Mouse (Mus musculus): ENCODE results near the gene Mcam. TPM values are rescaled to one million over a fixed set of nuclear protein-coding genes. Genes with fewer than 3 reads are reported as not detected.
A peak's percentile ranks its signal among the peaks of the same experiment; 100 is the strongest.

Mcam gene
- polyA plus RNA-seq, 1 experiment from 2014 or later, result 9.0 TPM

- ATAC-seq (ENCODE audit: low read depth), result peak; percentile 12; the same call in 1 of the 2 replicates
- peak overlapping the region; percentile 46 for H3K9ac ChIP-seq (replicated peaks; ENCODE audit: low read depth, low read length)
- H3K4me1 ChIP-seq (ENCODE audit: control insufficient read depth, insufficient read depth, low read length), result peaks cover 16% of the 10 kb centered on the region
- H3K9me3 ChIP-seq (ENCODE audit: control insufficient read depth, low read length), result no peaks in the 10 kb centered on the region
- no peak overlapping the region; the same call in none of the 2 replicates for H3K27ac ChIP-seq (ENCODE audit: low read depth, low read length)
- 1% methylated on average over 27 of the region's 27 CpGs for WGBS
- H3K27me3 ChIP-seq (ENCODE audit: control insufficient read depth, insufficient read depth, low read length), result peaks cover 22% of the 10 kb centered on the region
- H3K4me2 ChIP-seq (ENCODE audit: low read depth, low read length), result peak overlapping the region; percentile 53
- peak overlapping the region; percentile 23 for H3K4me3 ChIP-seq (ENCODE audit: low read depth, low read length)
- no peaks in the 10 kb centered on the region for H3K36me3 ChIP-seq (ENCODE audit: control insufficient read depth, insufficient read depth, low read length)
These were observed 4.2 kb upstream of the Mcam start for GRCm38 (mm10) chr9:44130034-44130433.

GRCm38 (mm10) chr9:44130581-44131275 lies 3.5 kb upstream of the Mcam start:
- H3K36me3 ChIP-seq (ENCODE audit: control insufficient read depth, insufficient read depth, low read length), result no peaks in the 10 kb centered on the region
- 0 out of 2 replicates have a peak overlapping the region, but pooled peaks have one; percentile 46 for H3K9ac ChIP-seq (replicated peaks; ENCODE audit: low read depth, low read length)
- H3K4me1 ChIP-seq (ENCODE audit: control insufficient read depth, insufficient read depth, low read length), result peaks cover 19% of the 10 kb centered on the region
- peak; percentile 11; the same call in 1 of the 2 replicates for ATAC-seq (ENCODE audit: low read depth)
- H3K27ac ChIP-seq (ENCODE audit: low read depth, low read length), result peak overlapping the region; percentile 34
- peaks cover 27% of the 10 kb centered on the region for H3K27me3 ChIP-seq (ENCODE audit: control insufficient read depth, insufficient read depth, low read length)
- no peaks in the 10 kb centered on the region for H3K9me3 ChIP-seq (ENCODE audit: control insufficient read depth, low read length)
- H3K4me2 ChIP-seq (ENCODE audit: low read depth, low read length), result peak overlapping the region; percentile 53
- no peak overlapping the region for H3K4me3 ChIP-seq (ENCODE audit: low read depth, low read length)
- 16% methylated on average over 19 of the region's 19 CpGs for WGBS

GRCm38 (mm10) chr9:44131276-44131590 lies 3.0 kb upstream of the Mcam start:
- peaks cover 29% of the 10 kb centered on the region for H3K27me3 ChIP-seq (ENCODE audit: control insufficient read depth, insufficient read depth, low read length)
- no peak overlapping the region for H3K9ac ChIP-seq (replicated peaks; ENCODE audit: low read depth, low read length)
- ATAC-seq (ENCODE audit: low read depth), result no peak
- H3K9me3 ChIP-seq (ENCODE audit: control insufficient read depth, low read length), result no peaks in the 10 kb centered on the region
- H3K4me2 ChIP-seq (ENCODE audit: low read depth, low read length), result peak overlapping the region; percentile 6; the same call in 1 of the 2 replicates
- H3K36me3 ChIP-seq (ENCODE audit: control insufficient read depth, insufficient read depth, low read length), result no peaks in the 10 kb centered on the region
- H3K4me3 ChIP-seq (ENCODE audit: low read depth, low read length), result no peak overlapping the region
- peak overlapping the region; percentile 34; the same call in 1 of the 2 replicates for H3K27ac ChIP-seq (ENCODE audit: low read depth, low read length)
- whole genome bisulfite sequencing, result 45% methylated on average over 7 of the region's 7 CpGs
- H3K4me1 ChIP-seq (ENCODE audit: control insufficient read depth, insufficient read depth, low read length), result peaks cover 19% of the 10 kb centered on the region

GRCm38 (mm10) chr9:44132200-44132599 lies 2.1 kb upstream of the Mcam start:
- H3K9me3 ChIP-seq (ENCODE audit: control insufficient read depth, low read length), result no peaks in the 10 kb centered on the region
- no peak for ATAC-seq (ENCODE audit: low read depth)
- H3K36me3 ChIP-seq (ENCODE audit: control insufficient read depth, insufficient read depth, low read length), result no peaks in the 10 kb centered on the region
- H3K4me2 ChIP-seq (ENCODE audit: low read depth, low read length), result no peak overlapping the region
- H3K9ac ChIP-seq (replicated peaks; ENCODE audit: low read depth, low read length), result no peak overlapping the region
- H3K27me3 ChIP-seq (ENCODE audit: control insufficient read depth, insufficient read depth, low read length), result peaks cover 29% of the 10 kb centered on the region
- WGBS, result 68% methylated on average over 5 of the region's 5 CpGs
- no peak overlapping the region for H3K27ac ChIP-seq (ENCODE audit: low read depth, low read length)
- H3K4me1 ChIP-seq (ENCODE audit: control insufficient read depth, insufficient read depth, low read length), result peaks cover 19% of the 10 kb centered on the region
- H3K4me3 ChIP-seq (ENCODE audit: low read depth, low read length), result no peak overlapping the region

- no peak for ATAC-seq (ENCODE audit: low read depth)
These were observed 982 bp upstream of the Mcam start for GRCm38 (mm10) chr9:44133287-44133686.

GRCm38 (mm10) chr9:44134851-44135730 lies 822 bp downstream of the Mcam start:
- peak; percentile 28 for ATAC-seq (ENCODE audit: low read depth)
- no peak overlapping the region; the same call in none of the 2 replicates for H3K27ac ChIP-seq (ENCODE audit: low read depth, low read length)
- peak overlapping the region; percentile 53 for H3K9ac ChIP-seq (replicated peaks; ENCODE audit: low read depth, low read length)
- H3K4me1 ChIP-seq (ENCODE audit: control insufficient read depth, insufficient read depth, low read length), result peaks cover 15% of the 10 kb centered on the region
- WGBS, result 2% methylated on average over 48 of the region's 49 CpGs
- peak overlapping the region; percentile 41 for H3K4me3 ChIP-seq (ENCODE audit: low read depth, low read length)
- H3K27me3 ChIP-seq (ENCODE audit: control insufficient read depth, insufficient read depth, low read length), result peaks cover 29% of the 10 kb centered on the region
- peak overlapping the region; percentile 82 for H3K4me2 ChIP-seq (ENCODE audit: low read depth, low read length)
- no peaks in the 10 kb centered on the region for H3K36me3 ChIP-seq (ENCODE audit: control insufficient read depth, insufficient read depth, low read length)
- no peaks in the 10 kb centered on the region for H3K9me3 ChIP-seq (ENCODE audit: control insufficient read depth, low read length)

More at GRCm38 (mm10) chr9:44133287-44133686, 982 bp upstream of the Mcam start:
- Histone ChIP-seq H3K4me3 (ENCODE audit: low read depth, low read length) (peak overlapping the region; percentile 41; the same call in 1 of the 2 replicates), H3K27me3 (ENCODE audit: control insufficient read depth, insufficient read depth, low read length) (peaks cover 29% of the 10 kb centered on the region), H3K4me2 (ENCODE audit: low read depth, low read length) (peak overlapping the region; percentile 82; the same call in 1 of the 2 replicates), H3K36me3 (ENCODE audit: control insufficient read depth, insufficient read depth, low read length) (no peaks in the 10 kb centered on the region), H3K9me3 (ENCODE audit: control insufficient read depth, low read length) (no peaks in the 10 kb centered on the region), H3K27ac (ENCODE audit: low read depth, low read length) (no peak overlapping the region), H3K9ac (replicated peaks; ENCODE audit: low read depth, low read length) (no peak overlapping the region), H3K4me1 (ENCODE audit: control insufficient read depth, insufficient read depth, low read length) (peaks cover 19% of the 10 kb centered on the region)
- 0% methylated on average over 2 of the region's 2 CpGs for WGBS

- Histone ChIP-seq H3K4me3 (ENCODE audit: low read depth, low read length) (peak overlapping the region; percentile 41), H3K36me3 (ENCODE audit: control insufficient read depth, insufficient read depth, low read length) (no peaks in the 10 kb centered on the region), H3K27ac (ENCODE audit: low read depth, low read length) (no peak overlapping the region; the same call in 1 of the 2 replicates), H3K27me3 (ENCODE audit: control insufficient read depth, insufficient read depth, low read length) (peaks cover 29% of the 10 kb centered on the region), H3K9ac (replicated peaks; ENCODE audit: low read depth, low read length) (no peak overlapping the region; the same call in 1 of the 2 replicates), H3K9me3 (ENCODE audit: control insufficient read depth, low read length) (no peaks in the 10 kb centered on the region), H3K4me1 (ENCODE audit: control insufficient read depth, insufficient read depth, low read length) (peaks cover 13% of the 10 kb centered on the region), H3K4me2 (ENCODE audit: low read depth, low read length) (peak overlapping the region; percentile 82)
- ATAC-seq (ENCODE audit: low read depth), result peak; percentile 21; the same call in 1 of the 2 replicates
- 50% methylated on average over 7 of the region's 7 CpGs for WGBS
These were observed 1.6 kb downstream of the Mcam start for GRCm38 (mm10) chr9:44135731-44136411.

GRCm38 (mm10) chr9:44137846-44138245 lies 3.6 kb downstream of the Mcam start:
- no peak overlapping the region for H3K9ac ChIP-seq (replicated peaks; ENCODE audit: low read depth, low read length)
- no peak overlapping the region for H3K4me2 ChIP-seq (ENCODE audit: low read depth, low read length)
- H3K9me3 ChIP-seq (ENCODE audit: control insufficient read depth, low read length), result no peaks in the 10 kb centered on the region
- 0 out of 2 replicates have a peak, but pooled peaks cover 7% of the 10 kb centered on the region for H3K36me3 ChIP-seq (ENCODE audit: control insufficient read depth, insufficient read depth, low read length)
- H3K4me3 ChIP-seq (ENCODE audit: low read depth, low read length), result no peak overlapping the region
- peaks cover 23% of the 10 kb centered on the region for H3K27me3 ChIP-seq (ENCODE audit: control insufficient read depth, insufficient read depth, low read length)
- 83% methylated on average over 4 of the region's 4 CpGs for whole genome bisulfite sequencing
- peaks cover 13% of the 10 kb centered on the region for H3K4me1 ChIP-seq (ENCODE audit: control insufficient read depth, insufficient read depth, low read length)
- ATAC-seq (ENCODE audit: low read depth), result no peak
- H3K27ac ChIP-seq (ENCODE audit: low read depth, low read length), result no peak overlapping the region

Data from neural tube, embryonic 14.5 days (tissue).